Mouse (Mus musculus) E14TG2a.4 (cell line): ENCODE results near the gene Ccdc159.
A peak's percentile ranks its signal among the peaks of the same experiment; 100 is the strongest.

Source experiments
- H3K27me3 ChIP-seq: 2 replicates; pipeline ENCODE4 v1.6.1; 2014; ENCODE audit warnings: low read length, control low read depth; ENCODE audit not compliant: insufficient read depth
- H3K36me3 ChIP-seq: 2 replicates; pipeline ENCODE4 v1.6.1; 2014; ENCODE audit warnings: low read length, control low read depth; ENCODE audit not compliant: insufficient read depth
- H3K4me1 ChIP-seq: replicated peaks from 2 replicates; pipeline ENCODE4 v1.6.1; 2014; ENCODE audit warnings: low read depth, low read length, control low read depth
- H3K4me3 ChIP-seq: replicated peaks from 2 replicates; pipeline ENCODE4 v1.5.1; 2014; ENCODE audit warnings: mild to moderate bottlenecking, low read length
- H3K9me3 ChIP-seq: 2 replicates; pipeline ENCODE4 v1.6.1; 2014; ENCODE audit warnings: low read length, control low read depth
- CTCF ChIP-seq: conservative IDR thresholded peaks from 2 replicates; pipeline ENCODE4 v1.5.1; 2014; ENCODE audit warnings: low read length
- NANOG ChIP-seq: IDR thresholded peaks from 2 replicates; pipeline ENCODE4 v1.6.1; 2014; ENCODE audit warnings: borderline replicate concordance, low read length, mixed read lengths
- POU5F1 ChIP-seq: IDR thresholded peaks from 2 replicates; pipeline ENCODE4 v1.6.1; 2014; ENCODE audit warnings: low read length, borderline replicate concordance

The Ccdc159 gene

DNA sequence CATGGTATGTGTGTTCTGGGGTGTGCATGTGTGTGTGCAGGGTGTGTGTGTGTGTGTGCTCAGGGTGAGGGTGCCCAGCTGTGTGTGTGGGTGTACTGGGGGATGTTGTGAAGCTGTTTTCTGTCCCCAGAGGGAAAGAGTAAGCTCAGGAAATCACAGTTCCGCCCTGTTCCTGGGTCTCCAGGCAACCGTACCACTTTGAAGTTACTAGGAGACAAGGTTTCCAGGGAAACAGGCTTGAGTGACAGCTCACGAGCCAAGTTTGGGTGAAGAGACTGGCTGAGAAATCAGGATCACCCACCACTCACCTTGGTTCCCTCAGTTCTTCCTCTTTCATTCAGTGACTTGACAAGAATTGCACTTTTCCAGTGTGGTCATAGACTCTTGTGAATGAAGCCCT is 26.3 kb downstream of the Ccdc159 start:
- Histone ChIP-seq H3K4me1 (peaks cover 31% of the 10 kb centered on the region), H3K4me3 (no peak overlapping the region), H3K36me3 (peaks cover 20% of the 10 kb centered on the region), H3K9me3 (0 out of 2 replicates have a peak, but pooled peaks cover 4% of the 10 kb centered on the region), H3K27me3 (peaks cover 15% of the 10 kb centered on the region)
- TF ChIP-seq POU5F1, result no peak
- no peak for TF ChIP-seq NANOG
- TF ChIP-seq CTCF, result no peak

DNA sequence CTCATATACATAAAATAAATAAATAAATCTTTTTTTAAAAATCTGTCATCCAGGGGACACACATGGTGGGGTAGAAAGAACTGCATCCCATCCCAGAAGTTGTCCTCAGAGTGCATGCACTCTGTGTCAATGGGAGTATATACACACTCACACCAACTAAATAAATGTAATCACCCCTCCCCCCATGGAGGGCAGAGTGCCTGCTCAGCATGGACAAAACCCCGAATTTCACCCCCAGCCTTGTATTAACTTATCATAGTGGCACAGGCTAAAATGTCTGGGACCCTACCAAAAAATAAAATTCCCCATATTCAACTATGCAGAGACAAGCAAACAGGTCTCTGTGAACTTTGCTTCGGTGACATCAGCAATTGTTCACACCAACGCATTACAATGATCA is 27.4 kb downstream of the Ccdc159 start:
- no peak for TF ChIP-seq POU5F1
- TF ChIP-seq NANOG, result no peak
- TF ChIP-seq CTCF, result no peak
- peaks cover 29% of the 10 kb centered on the region for H3K36me3 ChIP-seq
- peaks cover 34% of the 10 kb centered on the region for H3K4me1 ChIP-seq

DNA sequence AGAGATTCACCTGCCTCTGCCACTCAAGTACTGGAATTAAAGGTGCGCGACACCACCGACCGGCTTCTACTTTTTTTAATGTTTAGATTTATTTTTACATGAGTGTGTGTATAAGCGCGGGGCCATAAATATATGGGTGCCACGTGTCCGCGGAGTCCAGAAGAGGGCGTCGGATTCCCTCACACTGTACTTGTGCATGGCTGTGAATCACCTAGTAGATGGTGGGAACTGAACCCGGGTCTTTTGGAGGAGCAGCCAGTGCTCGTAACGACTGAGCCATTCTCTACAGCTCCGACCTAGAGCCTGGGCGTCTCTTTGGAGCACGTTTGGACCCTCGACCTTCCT is 27.9 kb downstream of the Ccdc159 start:
- H3K4me3 ChIP-seq, result peak overlapping the region; percentile 89
- H3K27me3 ChIP-seq, result peaks cover 13% of the 10 kb centered on the region
- 0 out of 2 replicates have a peak, but pooled peaks cover 4% of the 10 kb centered on the region for H3K9me3 ChIP-seq
- H3K36me3 ChIP-seq, result peaks cover 31% of the 10 kb centered on the region
- TF ChIP-seq CTCF, result 0 out of 2 replicates have a peak, but pooled peaks have one; percentile 1
- TF ChIP-seq NANOG, result no peak
- peaks cover 40% of the 10 kb centered on the region for H3K4me1 ChIP-seq

More for the DNA sequence above, 27.4 kb downstream of the Ccdc159 start:
- 0 out of 2 replicates have a peak, but pooled peaks cover 4% of the 10 kb centered on the region for H3K9me3 ChIP-seq
- peaks cover 13% of the 10 kb centered on the region for H3K27me3 ChIP-seq
- peak overlapping the region; percentile 89 for H3K4me3 ChIP-seq

DNA sequence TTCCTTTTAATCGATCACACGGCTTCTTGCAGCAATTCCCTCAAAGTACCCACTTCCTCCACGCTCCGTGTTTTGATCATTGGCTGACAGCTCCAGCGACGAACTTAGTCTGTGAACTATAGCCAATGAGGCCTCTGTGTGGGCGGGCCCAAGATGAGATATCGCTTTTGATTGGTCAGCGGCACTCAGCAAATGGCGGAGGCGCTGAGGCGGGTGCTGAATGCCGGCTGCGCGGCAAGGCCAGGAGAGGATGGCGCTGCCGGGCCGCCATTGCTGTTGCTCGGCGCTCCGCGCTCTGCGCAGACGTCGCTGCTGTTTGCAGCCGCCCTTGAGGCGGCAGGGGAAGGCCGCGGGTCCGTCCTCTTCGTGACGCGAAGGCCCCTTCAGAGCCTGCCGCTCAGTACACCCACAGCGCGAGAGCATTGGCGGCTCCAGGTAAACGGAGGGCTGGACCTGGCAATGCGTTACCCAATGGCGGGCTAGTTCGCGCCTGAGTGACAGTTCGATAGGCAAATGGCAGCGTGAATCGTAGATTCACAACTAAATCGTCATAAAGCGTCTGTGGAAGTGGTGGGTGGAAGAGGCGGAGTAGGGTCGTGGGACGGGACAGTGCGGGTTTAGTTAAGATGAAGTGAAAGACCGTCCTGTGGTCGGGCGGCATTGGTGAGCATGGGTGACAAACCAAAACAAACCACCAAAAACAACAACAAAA is 28.5 kb downstream of the Ccdc159 start, which contains the start of gene Swsap1:
Gene Swsap1 (plus strand): TSS at position 186 of the 712 bp plus-strand sequence.
- TF ChIP-seq CTCF (no peak; the same call in 1 of the 2 replicates), POU5F1 (no peak), NANOG (no peak)
- peaks cover 45% of the 10 kb centered on the region for H3K4me1 ChIP-seq
- H3K9me3 ChIP-seq, result 0 out of 2 replicates have a peak, but pooled peaks cover 4% of the 10 kb centered on the region
- H3K4me3 ChIP-seq, result peak within 1 kb of the TSS; percentile 89
- peaks cover 19% of the 10 kb centered on the region for H3K27me3 ChIP-seq
- peaks cover 31% of the 10 kb centered on the region for H3K36me3 ChIP-seq

DNA sequence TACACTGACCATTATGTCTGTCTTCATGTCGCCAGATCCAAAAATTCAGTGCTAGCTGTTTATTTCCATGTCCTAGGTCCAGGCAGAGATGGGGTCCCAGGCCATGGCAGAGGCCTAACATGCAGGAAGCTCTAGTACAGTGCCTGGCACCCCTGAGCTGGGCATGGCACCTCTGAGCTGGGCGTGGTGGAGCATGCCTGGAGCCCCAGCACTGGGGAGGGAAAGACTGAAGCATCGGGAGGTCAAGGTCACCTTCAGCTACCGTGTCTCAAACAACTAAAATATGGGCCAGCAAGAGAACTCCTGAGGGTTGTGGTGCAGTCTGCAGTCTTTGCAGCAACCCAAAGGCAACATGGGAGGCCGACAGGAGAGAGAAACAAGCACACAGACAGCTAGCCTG is 31.1 kb downstream of the Ccdc159 start:
- H3K27me3 ChIP-seq, result peaks cover 45% of the 10 kb centered on the region
- TF ChIP-seq NANOG, result no peak
- no peak for TF ChIP-seq CTCF
- TF ChIP-seq POU5F1, result no peak
- H3K4me3 ChIP-seq, result peak overlapping the region; percentile 23
- H3K36me3 ChIP-seq, result peaks cover 31% of the 10 kb centered on the region
- H3K4me1 ChIP-seq, result peaks cover 72% of the 10 kb centered on the region
- no peaks in the 10 kb centered on the region for H3K9me3 ChIP-seq

DNA sequence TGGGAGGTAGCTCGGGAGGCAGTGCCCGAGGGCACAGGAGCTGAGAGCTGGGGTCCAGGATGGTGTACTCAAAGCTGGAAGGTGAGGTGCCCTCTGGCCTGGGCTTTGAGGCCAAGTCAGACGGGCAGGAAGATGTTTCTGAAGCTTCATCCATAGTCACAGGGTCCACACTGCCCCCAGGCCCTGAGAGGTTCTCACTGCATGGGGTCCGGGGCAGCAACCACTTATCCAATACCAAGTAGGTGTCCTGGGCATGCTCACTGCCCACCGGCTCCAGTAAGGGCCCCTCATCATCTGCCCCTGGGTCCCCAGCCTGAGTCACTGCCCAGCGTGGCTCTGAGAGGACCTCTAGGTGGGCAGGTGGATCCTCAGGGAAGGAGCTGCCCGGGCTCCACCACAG is 32.0 kb downstream of the Ccdc159 start:
- no peak overlapping the region for H3K4me3 ChIP-seq
- peaks cover 74% of the 10 kb centered on the region for H3K4me1 ChIP-seq
- H3K27me3 ChIP-seq, result peaks cover 54% of the 10 kb centered on the region
- TF ChIP-seq POU5F1, result no peak
- peaks cover 31% of the 10 kb centered on the region for H3K36me3 ChIP-seq
- no peaks in the 10 kb centered on the region for H3K9me3 ChIP-seq

DNA sequence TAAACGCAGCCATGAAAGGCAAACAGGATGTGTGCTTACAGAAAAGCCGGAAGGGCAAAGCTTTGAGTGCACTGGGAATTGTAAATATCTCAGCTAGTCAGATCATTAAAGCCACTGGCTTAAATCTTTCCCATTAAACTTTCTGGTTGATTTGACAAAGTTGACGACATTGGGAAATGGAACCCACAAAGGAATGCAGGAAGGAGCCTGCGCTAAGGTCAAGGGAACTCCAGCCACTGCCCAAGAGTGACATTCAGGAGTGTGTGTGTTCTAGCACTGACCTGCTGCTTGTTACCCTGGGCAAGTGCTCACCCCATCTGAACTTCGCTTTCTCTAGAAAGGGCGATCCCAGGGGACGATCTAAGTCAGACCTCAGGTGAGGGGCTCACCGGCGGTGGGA is 32.9 kb downstream of the Ccdc159 start:
- peaks cover 69% of the 10 kb centered on the region for H3K4me1 ChIP-seq
- TF ChIP-seq POU5F1 (no peak), CTCF (no peak)
- peaks cover 55% of the 10 kb centered on the region for H3K27me3 ChIP-seq
- H3K4me3 ChIP-seq, result peak overlapping the region; percentile 74
- peaks cover 31% of the 10 kb centered on the region for H3K36me3 ChIP-seq
- H3K9me3 ChIP-seq, result no peaks in the 10 kb centered on the region

DNA sequence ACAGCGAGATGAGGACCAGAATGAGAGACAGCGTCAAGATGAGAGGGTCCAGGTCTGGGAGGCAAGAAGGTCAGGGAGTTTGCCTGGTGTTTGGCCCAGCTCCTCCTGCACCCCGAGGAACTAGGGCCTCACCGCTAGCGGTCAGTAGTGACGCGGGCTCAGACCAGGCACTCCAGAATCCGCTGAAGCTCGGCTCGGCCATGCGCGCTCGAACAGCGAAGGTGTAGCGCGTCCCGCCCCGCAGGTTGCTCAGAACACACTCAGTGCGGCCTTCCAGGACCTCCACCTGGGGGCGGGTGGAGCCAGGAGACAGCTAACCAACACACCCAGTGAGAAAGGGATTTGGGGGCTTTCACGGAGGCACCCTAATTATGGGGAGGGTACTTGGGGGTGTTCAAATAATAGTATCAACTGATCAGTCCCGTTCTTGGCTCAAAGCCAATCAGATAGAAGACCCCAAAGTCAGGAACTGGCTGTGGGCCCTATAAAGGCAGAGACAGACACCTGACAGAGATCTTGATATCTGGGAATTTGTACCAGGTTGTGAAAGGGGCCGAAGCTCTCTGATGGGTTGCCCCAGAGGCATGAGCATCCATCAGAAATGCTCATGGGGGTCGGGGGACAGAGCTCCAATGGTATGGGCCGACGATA is 33.4 kb downstream of the Ccdc159 start:
- Histone ChIP-seq H3K9me3 (no peaks in the 10 kb centered on the region), H3K36me3 (peaks cover 31% of the 10 kb centered on the region), H3K4me1 (peaks cover 69% of the 10 kb centered on the region), H3K4me3 (peak overlapping the region; percentile 74), H3K27me3 (peaks cover 55% of the 10 kb centered on the region)
- TF ChIP-seq NANOG (no peak), CTCF (no peak), POU5F1 (no peak)
